Mouse (Mus musculus): ENCODE results near the gene 1810046K07Rik.

The 1810046K07Rik gene

DNA sequence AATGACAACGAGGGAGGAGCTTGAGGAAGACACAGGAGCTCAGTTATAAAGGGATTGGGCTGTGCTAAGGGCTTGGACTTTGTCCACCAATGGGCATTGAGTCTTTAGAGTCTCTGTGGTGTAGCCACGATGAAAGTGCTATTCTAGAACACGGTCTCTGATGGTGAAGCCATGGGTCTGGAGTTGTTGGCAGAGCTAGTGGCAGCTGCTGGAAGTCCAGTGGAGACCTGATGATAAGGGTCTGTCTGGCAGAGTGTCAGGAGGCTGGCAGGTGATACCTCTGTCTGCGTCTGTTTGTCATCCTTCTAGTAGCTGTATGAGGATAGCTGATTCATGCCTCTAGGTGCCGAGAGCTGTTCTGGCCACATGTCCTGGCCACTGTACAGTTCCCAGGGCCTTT is 24.7 kb downstream of the 1810046K07Rik start:
- no peak for DNase-seq

DNA sequence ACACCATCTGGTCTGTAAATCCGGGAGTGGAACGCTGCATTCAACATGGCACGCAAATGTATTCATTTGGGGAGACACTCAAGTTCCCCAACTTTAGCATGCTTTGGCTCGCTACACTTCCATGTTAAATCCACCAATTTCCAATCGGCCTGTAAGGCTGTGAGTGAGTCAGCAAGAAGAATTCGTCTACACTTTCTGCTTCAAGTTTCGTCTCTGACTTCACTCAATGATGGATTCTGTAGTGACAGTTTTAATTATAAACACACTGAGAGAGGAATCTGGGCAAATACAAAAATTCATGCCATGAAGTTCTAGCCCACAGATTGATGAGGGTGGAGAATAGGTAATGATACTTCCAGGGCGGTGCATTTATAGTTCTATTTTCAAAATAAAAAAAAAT is 35.2 kb downstream of the 1810046K07Rik start:
- no peak for DNase-seq

- peak; percentile 90 to 91 for DNase-seq
Measured at GRCm38 (mm10) chr9:51292674-51293073, 36.0 kb downstream of the 1810046K07Rik start.

DNA sequence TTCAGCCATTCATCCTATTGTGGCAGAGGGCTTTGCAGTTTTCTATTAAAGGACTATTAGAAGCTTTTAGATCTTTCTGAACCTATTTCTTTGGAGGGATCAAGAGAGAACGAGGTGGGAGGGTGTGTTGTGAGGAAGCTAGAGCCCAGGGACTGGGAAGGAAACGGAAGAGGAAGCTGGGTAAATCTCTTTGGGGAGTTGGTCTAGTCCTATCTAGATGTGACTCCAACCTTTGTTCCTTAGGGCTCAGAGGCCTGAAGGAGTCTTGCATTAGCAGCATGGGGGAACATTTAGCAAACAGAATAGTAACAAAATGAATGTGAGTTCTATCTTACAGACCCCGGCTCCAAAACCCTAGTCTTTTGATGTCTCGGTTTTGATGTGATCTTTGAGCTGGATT is 37.7 kb downstream of the 1810046K07Rik start:
- DNase-seq: no peak

DNA sequence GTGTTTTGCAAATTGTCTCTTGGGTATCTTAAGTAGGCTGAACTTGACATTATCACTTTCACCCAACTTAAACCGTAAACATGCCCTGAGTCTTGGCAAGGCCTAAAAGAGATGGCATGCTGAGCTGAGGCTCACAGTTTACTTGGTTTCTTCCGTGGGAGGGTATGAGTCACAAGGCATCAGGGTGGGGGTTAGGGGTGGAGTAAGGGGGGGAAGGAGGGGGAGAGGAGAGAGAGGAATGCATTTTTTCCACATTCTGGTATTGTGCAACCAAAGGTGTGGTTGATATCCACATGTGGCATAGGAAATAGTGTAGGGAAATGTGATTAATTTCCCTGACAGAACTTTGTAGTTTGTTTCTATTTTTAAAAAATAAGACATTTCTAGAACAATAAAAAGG is 42.6 kb downstream of the 1810046K07Rik start:
- no peak for DNase-seq

GRCm38 (mm10) chr9:51278500-51279381 is 50.0 kb downstream of the 1810046K07Rik start, which contains the start of gene Colca2:
TSS of gene Colca2 (minus strand) at chr9:51278569.
- peak; percentile 59 to 71 for DNase-seq

DNA sequence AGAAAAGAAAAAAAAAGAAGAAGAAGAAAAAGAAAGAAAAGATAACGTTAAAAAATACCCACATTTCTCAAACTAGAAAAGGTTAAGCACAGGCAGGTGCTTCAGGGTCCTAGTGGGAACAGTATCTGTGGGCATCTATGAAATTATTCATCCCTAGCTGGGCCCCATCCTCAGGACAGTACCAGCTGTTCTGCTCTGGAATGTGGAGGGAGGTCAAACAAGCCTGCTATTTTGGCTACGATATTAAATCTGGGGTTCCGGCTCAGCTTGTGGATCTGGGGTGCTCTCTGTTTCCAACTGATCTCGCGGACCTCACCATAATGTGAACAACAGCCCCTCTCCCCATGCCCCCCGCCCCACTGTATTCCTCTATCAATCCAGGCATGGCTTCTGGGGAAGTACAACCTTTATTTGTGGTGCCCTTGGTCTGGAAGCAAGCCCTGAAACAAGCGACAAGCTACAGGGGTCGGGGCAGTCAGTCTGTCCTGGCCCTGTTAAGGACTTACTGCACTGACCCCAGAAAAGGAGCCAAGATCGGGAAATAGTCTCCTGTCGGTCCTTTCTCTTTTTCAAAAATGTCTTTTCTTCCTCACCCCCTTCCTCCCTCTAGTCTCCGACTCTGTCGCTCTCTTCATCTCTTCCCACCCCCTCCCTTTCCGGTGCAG is 50.8 kb downstream of the 1810046K07Rik start:
- DNase-seq: peak in 1 of 2 experiments; percentile 9

DNA sequence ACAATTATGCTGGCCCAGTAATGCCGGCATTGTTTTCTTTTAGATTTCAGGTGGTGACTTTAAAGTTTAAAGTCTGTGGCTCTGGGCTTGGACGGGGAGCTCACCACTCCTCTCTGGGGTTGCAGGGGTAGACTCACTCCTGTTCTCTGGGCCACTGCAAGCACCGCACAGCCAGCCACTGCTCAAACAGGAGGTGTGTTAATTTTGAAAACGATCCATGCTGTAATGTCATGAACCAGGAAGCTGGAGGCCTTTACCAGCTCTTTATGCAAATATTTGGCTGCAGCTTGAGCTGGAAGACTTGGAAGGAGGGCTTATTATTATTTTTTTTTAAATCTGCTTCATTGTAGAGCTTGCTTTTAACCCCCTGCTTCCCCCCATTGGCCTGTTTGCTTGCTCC is 54.0 kb downstream of the 1810046K07Rik start:
- no peak for DNase-seq

DNA sequence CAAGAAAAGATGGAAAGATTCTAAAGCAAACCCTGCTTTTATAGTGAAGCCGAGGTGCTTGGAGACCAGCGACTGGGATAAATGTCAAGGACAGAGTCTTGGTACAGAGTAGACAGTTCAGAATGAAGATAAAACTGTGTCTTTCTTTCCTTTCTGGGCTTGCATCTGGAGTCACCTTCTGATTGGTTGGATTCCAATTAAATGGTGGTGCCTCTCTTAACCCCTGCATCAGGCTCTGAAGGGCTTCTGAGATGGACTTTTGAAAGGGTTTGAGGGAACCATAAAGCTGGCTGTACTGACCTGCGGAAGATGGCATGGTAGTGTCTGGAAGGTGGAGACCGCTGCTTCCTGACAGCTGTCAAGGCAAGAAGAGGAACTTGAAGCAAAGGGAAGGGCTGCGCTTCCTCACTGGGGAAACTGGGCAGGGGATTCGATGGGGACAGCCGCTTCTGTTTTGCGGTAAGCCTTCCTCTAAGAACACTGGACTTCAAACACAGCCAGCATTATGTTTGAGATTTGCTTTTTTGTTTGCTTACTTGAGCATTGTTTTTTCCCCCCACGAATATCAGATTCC is 55.0 kb downstream of the 1810046K07Rik start:
- DNase-seq: no peak

DNA sequence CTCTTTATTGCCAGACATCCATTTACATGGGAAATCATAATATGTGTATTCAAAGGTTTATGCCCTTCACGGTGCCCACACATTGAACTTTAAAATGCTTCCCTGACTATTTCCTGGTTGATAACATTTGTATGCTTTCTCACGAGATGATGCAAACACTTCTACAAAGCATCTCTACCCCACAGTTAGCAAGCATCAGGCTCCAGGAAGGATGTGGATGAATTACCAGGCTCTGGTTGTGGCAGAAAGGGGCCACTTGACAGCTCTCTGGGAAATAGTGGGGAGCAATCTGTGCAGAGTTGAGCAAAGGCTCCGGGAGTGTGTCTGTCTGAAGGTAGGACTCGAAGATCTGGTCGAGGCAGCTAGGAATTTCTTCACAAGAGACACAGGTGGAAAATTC is 56.6 kb downstream of the 1810046K07Rik start:
- DNase-seq: no peak

- DNase-seq: no peak
Measured at GRCm38 (mm10) chr9:51271073-51271472, 57.6 kb downstream of the 1810046K07Rik start.

- no peak for DNase-seq
Measured at GRCm38 (mm10) chr9:51268852-51269251, 59.9 kb downstream of the 1810046K07Rik start.

DNA sequence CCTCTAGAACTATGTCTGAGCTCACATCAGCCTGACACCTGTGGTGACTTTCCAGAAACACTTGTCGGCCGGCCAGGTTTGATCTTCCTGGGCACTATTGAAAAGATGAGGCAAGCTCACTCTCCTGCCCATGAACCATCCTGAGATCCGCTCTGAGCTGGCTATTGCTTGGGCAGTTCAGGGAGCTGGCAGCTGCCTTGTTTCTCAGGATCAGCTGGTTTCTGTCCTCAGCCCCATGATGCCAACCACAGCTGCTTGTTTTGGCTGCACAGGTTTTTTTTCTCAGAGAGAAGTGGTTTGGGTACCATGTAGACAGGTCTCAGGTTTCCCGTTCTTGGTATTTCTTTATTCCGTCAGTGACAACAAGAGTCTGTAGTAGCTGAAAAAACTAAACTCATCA is 70.3 kb downstream of the 1810046K07Rik start:
- DNase-seq: no peak

DNA sequence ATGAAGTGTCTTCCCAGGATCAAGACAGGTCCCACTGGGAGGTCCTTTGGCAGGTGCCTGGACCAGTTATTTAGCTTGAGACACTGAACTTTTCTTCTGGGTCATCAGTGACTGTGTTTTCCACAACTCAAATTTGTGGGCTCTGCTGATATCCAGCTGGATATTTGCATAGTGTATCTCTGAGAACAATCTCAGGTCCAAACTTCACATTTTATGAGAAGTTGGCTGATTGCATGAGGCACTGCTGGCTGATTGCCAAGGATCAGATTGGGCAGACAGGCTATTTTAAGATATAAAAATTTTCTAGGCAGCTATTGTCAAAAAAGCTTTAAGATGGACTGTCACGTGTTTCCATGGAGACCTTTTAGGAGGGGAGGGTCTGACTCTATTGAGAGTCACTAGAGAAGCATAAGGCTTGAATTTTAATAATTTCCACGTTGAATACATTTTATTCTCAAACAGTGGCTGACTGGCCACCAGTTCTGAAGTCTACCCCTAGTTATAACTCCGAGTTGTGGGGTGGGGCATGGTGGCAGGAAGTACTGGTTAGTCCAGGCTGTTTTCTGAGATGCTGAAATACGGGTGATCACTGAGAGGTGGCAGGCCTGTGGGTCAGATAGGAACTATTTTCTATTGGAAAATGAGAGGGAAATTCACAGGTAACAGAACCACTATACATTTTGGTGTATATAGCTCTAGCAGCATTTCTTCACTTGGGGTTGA is 71.8 kb downstream of the 1810046K07Rik start:
- DNase-seq: no peak

All from cerebellum, postnatal 14 days (tissue).